Mouse (Mus musculus) layer of hippocampus, adult 2 months (tissue): Measurements from ENCODE around the gene Rsbn1l. TPM values are rescaled to one million over a fixed set of nuclear protein-coding genes. Genes with fewer than 3 reads are reported as not detected.

ENCODE experiments used
- DNase-seq, 2 experiments: peaks; one replicate each; pipeline ENCODE4 v3.0.0; 2022; ENCODE audit warnings: low spot score in 2 of 2
- H3K27ac ChIP-seq: fragments of 200-600 bp; 2 replicates; pipeline ENCODE4 v1.8.1; 2022
- H3K4me3 ChIP-seq: fragments of 200-600 bp; 2 replicates; pipeline ENCODE4 v1.8.1; 2022; ENCODE audit warnings: mild to moderate bottlenecking
- CTCF ChIP-seq: fragments of 200-600 bp; conservative IDR thresholded peaks from 2 replicates; pipeline ENCODE4 v1.8.1; 2022; ENCODE audit warnings: antibody characterized with exemption, mild to moderate bottlenecking, moderate library complexity
- total RNA-seq, 2 experiments: library from RNA; stranded (reverse); gene quantifications; 2 replicates each; pipeline ENCODE4 v1.2.3; 2021

The Rsbn1l gene
- total RNA-seq, 2 experiments from 2014 or later, result 19.2 to 21.7 TPM

- H3K4me3 ChIP-seq, result no peak overlapping the region
- TF ChIP-seq CTCF, result peak; percentile 91
- no peak overlapping the region for H3K27ac ChIP-seq
- DNase-seq, result peak; percentile 58 to 76
Measured at GRCm38 (mm10) chr5:20913372-20914275, 42.6 kb downstream of the Rsbn1l start.

GRCm38 (mm10) chr5:20911741-20912140 is 44.5 kb downstream of the Rsbn1l start:
- Histone ChIP-seq H3K4me3 (no peak overlapping the region), H3K27ac (no peak overlapping the region)
- TF ChIP-seq CTCF, result no peak
- no peak for DNase-seq

GRCm38 (mm10) chr5:20906191-20906590 is 50.0 kb downstream of the Rsbn1l start:
- peak; percentile 20; the same call in 1 of the 2 replicates for TF ChIP-seq CTCF
- no peak for DNase-seq
- no peak overlapping the region for H3K27ac ChIP-seq
- H3K4me3 ChIP-seq, result no peak overlapping the region

GRCm38 (mm10) chr5:20905437-20905836 is 50.8 kb downstream of the Rsbn1l start:
- no peak for DNase-seq
- H3K27ac ChIP-seq, result no peak overlapping the region
- no peak for TF ChIP-seq CTCF
- no peak overlapping the region for H3K4me3 ChIP-seq

- Histone ChIP-seq H3K27ac (no peak overlapping the region), H3K4me3 (no peak overlapping the region)
- no peak for TF ChIP-seq CTCF
- DNase-seq, result no peak
Measured at GRCm38 (mm10) chr5:20904647-20905046, 51.6 kb downstream of the Rsbn1l start.

- DNase-seq, result no peak
- Histone ChIP-seq H3K4me3 (no peak overlapping the region), H3K27ac (no peak overlapping the region)
- no peak for TF ChIP-seq CTCF
Measured at GRCm38 (mm10) chr5:20897446-20898167, 58.6 kb downstream of the Rsbn1l start.

GRCm38 (mm10) chr5:20884036-20884620 is 72.1 kb downstream of the Rsbn1l start:
- Histone ChIP-seq H3K4me3 (no peak overlapping the region), H3K27ac (no peak overlapping the region)
- DNase-seq, result no peak
- no peak for TF ChIP-seq CTCF

- peak; percentile 99 for DNase-seq
- H3K27ac ChIP-seq, result peak within 1 kb of the TSS; percentile 90
- H3K4me3 ChIP-seq, result peak within 1 kb of the TSS; percentile 80
- no peak for TF ChIP-seq CTCF
Measured at GRCm38 (mm10) chr5:20881915-20882800, 74.0 kb downstream of the Rsbn1l start, which contains the start of the genes Phtf2 and Tmem60. Phtf2 (minus strand) TSS chr5:20882124. Tmem60 (plus strand) TSS chr5:20882191.

GRCm38 (mm10) chr5:20880797-20881775 is 75.1 kb downstream of the Rsbn1l start:
- peak overlapping the region; percentile 90 for H3K27ac ChIP-seq
- DNase-seq, result peak; percentile 20 to 22
- TF ChIP-seq CTCF, result no peak; the same call in 1 of the 2 replicates
- peak overlapping the region; percentile 80 for H3K4me3 ChIP-seq

GRCm38 (mm10) chr5:20880386-20880785 is 75.8 kb downstream of the Rsbn1l start:
- TF ChIP-seq CTCF, result no peak
- no peak for DNase-seq
- peak overlapping the region; percentile 80 for H3K4me3 ChIP-seq
- H3K27ac ChIP-seq, result no peak overlapping the region

DNA sequence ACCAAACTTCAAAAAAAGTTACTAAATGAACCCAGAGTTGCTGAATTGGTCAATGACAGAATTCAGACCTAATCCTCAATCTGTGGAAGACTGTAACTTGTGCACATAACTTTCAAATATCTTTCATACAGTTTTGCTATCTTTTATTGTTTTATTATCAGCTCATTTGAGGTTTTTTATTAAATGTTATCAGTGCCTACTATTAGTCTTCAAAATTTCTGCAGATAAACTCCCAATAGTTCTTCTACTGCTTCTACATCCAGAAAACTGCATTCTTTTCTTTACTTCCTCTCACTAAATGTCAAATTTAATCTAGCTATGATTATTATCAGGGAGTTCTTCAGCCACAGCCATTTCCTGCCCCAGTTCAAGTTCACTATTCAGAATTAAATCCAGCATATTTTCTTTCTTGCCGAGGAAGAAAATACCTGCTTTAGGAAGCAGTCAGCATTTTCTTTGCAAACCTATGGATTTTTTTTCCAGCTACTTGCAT is 79.2 kb downstream of the Rsbn1l start:
- DNase-seq, result no peak
- Histone ChIP-seq H3K4me3 (no peak overlapping the region), H3K27ac (no peak overlapping the region)
- TF ChIP-seq CTCF, result no peak
